Mouse (Mus musculus): Measurements from ENCODE around the gene Xpot.

GRCm38 (mm10) chr10:121569796-121570195 is 56.3 kb downstream of the Xpot start:
- no peak for TF ChIP-seq MAFK (IDR thresholded peaks at IDR 0.05; ENCODE audit: insufficient read depth, low read depth, low read length)
- TF ChIP-seq HCFC1 (IDR thresholded peaks at IDR 0.05; ENCODE audit: borderline replicate concordance, insufficient read depth, low read length), result no peak
- TF ChIP-seq CHD2 (IDR thresholded peaks at IDR 0.05; ENCODE audit: low read depth, low read length), result no peak
- TF ChIP-seq ZC3H11A (IDR thresholded peaks at IDR 0.05; ENCODE audit: borderline replicate concordance, low read depth, low read length), result no peak
